Mouse (Mus musculus) embryonic facial prominence, embryonic 11.5 days (tissue): ENCODE data around the gene Pla2g4a. TPM values are rescaled to one million over a fixed set of nuclear protein-coding genes. Genes with fewer than 3 reads are reported as not detected.

Experiments
- ATAC-seq: fragments of 200-750 bp; cut with Nextera tagmentation; replicated peaks from 2 replicates; pipeline ENCODE4 v1.8.0; 2017; ENCODE audit warnings: low read depth; ENCODE audit not compliant: insufficient number of reproducible peaks, low FRiP score, low TSS enrichment
- DNase-seq: peaks from one replicate; pipeline ENCODE4 v3.0.0-alpha.2; 2015; ENCODE audit warnings: low spot score
- H3K27ac ChIP-seq: fragments of 300-500 bp; sonication (generic); replicated peaks from 2 replicates; pipeline ENCODE4 v1.5.1; 2014; ENCODE audit warnings: mild to moderate bottlenecking, low read depth, low read length, control low read depth
- H3K27me3 ChIP-seq: fragments of 300-500 bp; sonication (generic); 2 replicates; pipeline ENCODE4 v1.6.1; 2014; ENCODE audit warnings: mild to moderate bottlenecking, low read length, moderate library complexity, mixed read lengths; ENCODE audit not compliant: control insufficient read depth, insufficient read depth
- H3K36me3 ChIP-seq: fragments of 300-500 bp; sonication (generic); replicated peaks from 2 replicates; pipeline ENCODE4 v1.6.1; 2014; ENCODE audit warnings: low read depth, mild to moderate bottlenecking, low read length, moderate library complexity, mixed read lengths; ENCODE audit not compliant: control insufficient read depth, insufficient read depth
- H3K4me1 ChIP-seq: fragments of 300-500 bp; sonication (generic); 2 replicates; pipeline ENCODE4 v1.6.1; 2014; ENCODE audit warnings: low read length, mixed read lengths; ENCODE audit not compliant: control insufficient read depth, insufficient read depth
- H3K4me2 ChIP-seq: fragments of 300-500 bp; sonication (generic); 2 replicates; pipeline ENCODE4 v1.6.1; 2014; ENCODE audit warnings: low read depth, mild to moderate bottlenecking, control low read depth, low read length, moderate library complexity
- H3K4me3 ChIP-seq: fragments of 300-500 bp; sonication (generic); 2 replicates; pipeline ENCODE4 v1.5.1; 2014; ENCODE audit warnings: low read depth, low read length, control low read depth
- H3K9ac ChIP-seq: fragments of 300-500 bp; sonication (generic); replicated peaks from 2 replicates; pipeline ENCODE4 v1.6.1; 2014; ENCODE audit warnings: mild to moderate bottlenecking, control low read depth, low read length
- H3K9me3 ChIP-seq: fragments of 300-500 bp; sonication (generic); replicated peaks from 2 replicates; pipeline ENCODE4 v1.6.1; 2016; ENCODE audit warnings: mild to moderate bottlenecking, low read length, inconsistent platforms, mixed read lengths; ENCODE audit not compliant: control insufficient read depth
- WGBS: fragments of 180-500 bp; shearing (Covaris S2); extraction: QIAGEN DNeasy Blood & Tissue Kit; methylation state at CpG from one replicate; pipeline ENCODE4 v1.1.7; 2014; 5-methylcytosine and 5-hydroxymethylcytosine counted together
- polyA plus RNA-seq: library from polyadenylated mRNA; unstranded; fragments of >200 nt; fragmentation: Nextera tagmentation; extraction: Ambion mirVana; gene quantifications from 2 replicates; pipeline ENCODE4 v1.2.1, GENCODE M21; 2014

The Pla2g4a gene
- polyA plus RNA-seq, 1 experiment from 2014 or later = 14.6 TPM

DNA sequence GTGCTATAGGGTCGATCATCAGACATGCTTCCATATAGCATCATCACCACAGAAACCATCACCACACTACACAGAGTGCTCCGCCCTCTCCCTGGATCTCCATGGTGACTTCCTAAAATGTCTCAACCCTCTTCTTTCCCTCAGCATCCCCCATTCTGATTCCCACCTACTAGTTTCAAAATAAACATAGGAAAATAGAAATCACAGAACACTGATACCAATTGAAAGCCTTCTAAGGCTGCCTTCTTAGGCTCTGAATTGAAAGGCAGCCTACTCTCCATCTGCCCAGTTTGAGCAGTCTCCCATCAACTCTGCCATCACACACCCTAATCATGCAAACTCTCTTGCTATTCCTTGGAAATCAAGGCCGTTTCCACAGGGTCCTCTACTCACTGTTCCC, 94.9 kb downstream of the Pla2g4a start:
- H3K27ac ChIP-seq = no peak overlapping the region
- no peaks in the 10 kb centered on the region; the same call in 1 of the 2 replicates for H3K4me1 ChIP-seq
- no peaks in the 10 kb centered on the region for H3K36me3 ChIP-seq
- no peaks in the 10 kb centered on the region for H3K9me3 ChIP-seq
- ATAC-seq (no peak), DNase-seq (no peak)
- 88% methylated on average over 3 of the region's 3 CpGs for WGBS
- H3K4me3 ChIP-seq = no peak overlapping the region
- H3K27me3 ChIP-seq = no peaks in the 10 kb centered on the region
- no peak overlapping the region for H3K4me2 ChIP-seq
- no peak overlapping the region for H3K9ac ChIP-seq

GRCm38 (mm10) chr1:149862801-149863200, 98.3 kb downstream of the Pla2g4a start:
- Histone ChIP-seq H3K27ac (no peak overlapping the region), H3K4me2 (no peak overlapping the region), H3K9ac (no peak overlapping the region), H3K4me3 (no peak overlapping the region), H3K27me3 (no peaks in the 10 kb centered on the region), H3K9me3 (no peaks in the 10 kb centered on the region), H3K36me3 (no peaks in the 10 kb centered on the region), H3K4me1 (no peaks in the 10 kb centered on the region; the same call in 1 of the 2 replicates)
- ATAC-seq (no peak), DNase-seq (no peak)
- WGBS = 49% methylated on average over 6 of the region's 6 CpGs

DNA sequence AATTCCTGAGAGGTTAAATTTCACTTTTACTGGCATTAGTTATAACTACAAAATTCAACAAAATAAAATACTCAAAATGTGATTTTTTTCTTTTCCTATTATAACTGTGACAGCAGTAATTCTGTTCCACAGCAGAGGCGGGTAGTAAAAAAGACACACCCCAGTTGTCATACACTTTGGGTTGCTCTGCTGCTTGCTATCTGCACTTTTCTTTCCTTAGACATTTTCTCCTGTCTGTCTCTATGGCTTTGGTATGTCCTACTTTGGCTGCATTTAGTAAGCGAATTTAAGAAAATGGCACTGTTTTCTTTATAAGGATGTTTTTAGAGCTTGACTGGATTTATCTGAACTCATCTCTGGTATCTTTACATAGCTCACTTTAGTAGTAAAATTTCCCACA, 98.9 kb downstream of the Pla2g4a start:
- H3K4me2 ChIP-seq = no peak overlapping the region
- H3K9ac ChIP-seq = no peak overlapping the region
- H3K27me3 ChIP-seq = no peaks in the 10 kb centered on the region
- no peak overlapping the region for H3K4me3 ChIP-seq
- DNase-seq = no peak
- H3K27ac ChIP-seq = no peak overlapping the region
- no peaks in the 10 kb centered on the region; the same call in 1 of the 2 replicates for H3K4me1 ChIP-seq
- no peak for ATAC-seq
- H3K36me3 ChIP-seq = no peaks in the 10 kb centered on the region
- WGBS = 85% methylated on average over 2 of the region's 2 CpGs
- H3K9me3 ChIP-seq = no peaks in the 10 kb centered on the region

- 64% methylated on average over 2 of the region's 2 CpGs for WGBS
- H3K4me3 ChIP-seq = no peak overlapping the region
- no peaks in the 10 kb centered on the region; the same call in 1 of the 2 replicates for H3K4me1 ChIP-seq
- H3K36me3 ChIP-seq = no peaks in the 10 kb centered on the region
- H3K9me3 ChIP-seq = no peaks in the 10 kb centered on the region
- ATAC-seq (no peak), DNase-seq (peak; percentile 10)
- no peaks in the 10 kb centered on the region for H3K27me3 ChIP-seq
- no peak overlapping the region for H3K9ac ChIP-seq
- no peak overlapping the region for H3K27ac ChIP-seq
- H3K4me2 ChIP-seq = no peak overlapping the region
Observed at GRCm38 (mm10) chr1:149861543-149861942, 99.5 kb downstream of the Pla2g4a start.

DNA sequence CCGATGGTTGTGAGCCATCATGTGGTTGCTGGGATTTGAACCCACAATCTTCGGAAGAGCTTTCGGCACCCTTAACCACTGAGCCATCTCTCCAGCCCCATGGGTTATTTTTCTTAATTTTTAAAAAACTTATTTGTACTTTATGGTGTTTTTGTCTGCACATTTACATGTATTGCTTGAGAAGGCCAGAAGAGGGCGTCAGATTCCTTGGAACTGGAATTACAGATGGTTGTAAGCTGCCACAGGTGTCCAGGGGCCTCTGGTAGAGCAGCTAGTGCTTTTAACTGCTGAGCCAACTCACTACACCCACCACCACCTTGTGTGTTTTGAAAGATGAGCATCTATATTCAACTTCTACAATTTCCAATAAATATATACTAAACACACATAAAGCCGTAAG, 102.4 kb downstream of the Pla2g4a start:
- Histone ChIP-seq H3K4me2 (no peak overlapping the region), H3K36me3 (no peaks in the 10 kb centered on the region), H3K9ac (no peak overlapping the region), H3K9me3 (no peaks in the 10 kb centered on the region), H3K4me3 (no peak overlapping the region), H3K4me1 (no peaks in the 10 kb centered on the region; the same call in 1 of the 2 replicates), H3K27me3 (no peaks in the 10 kb centered on the region), H3K27ac (no peak overlapping the region)
- DNase-seq (peak; percentile 14), ATAC-seq (no peak)
- 66% methylated on average over 5 of the region's 5 CpGs for WGBS

- Histone ChIP-seq H3K4me1 (no peaks in the 10 kb centered on the region), H3K9me3 (no peaks in the 10 kb centered on the region), H3K4me2 (no peak overlapping the region), H3K27me3 (no peaks in the 10 kb centered on the region), H3K36me3 (no peaks in the 10 kb centered on the region), H3K27ac (no peak overlapping the region), H3K9ac (no peak overlapping the region), H3K4me3 (no peak overlapping the region)
- ATAC-seq (no peak), DNase-seq (peak; percentile 70)
- 26% methylated on average over 9 of the region's 9 CpGs for WGBS
Observed at GRCm38 (mm10) chr1:149856720-149857119, 104.4 kb downstream of the Pla2g4a start.

DNA sequence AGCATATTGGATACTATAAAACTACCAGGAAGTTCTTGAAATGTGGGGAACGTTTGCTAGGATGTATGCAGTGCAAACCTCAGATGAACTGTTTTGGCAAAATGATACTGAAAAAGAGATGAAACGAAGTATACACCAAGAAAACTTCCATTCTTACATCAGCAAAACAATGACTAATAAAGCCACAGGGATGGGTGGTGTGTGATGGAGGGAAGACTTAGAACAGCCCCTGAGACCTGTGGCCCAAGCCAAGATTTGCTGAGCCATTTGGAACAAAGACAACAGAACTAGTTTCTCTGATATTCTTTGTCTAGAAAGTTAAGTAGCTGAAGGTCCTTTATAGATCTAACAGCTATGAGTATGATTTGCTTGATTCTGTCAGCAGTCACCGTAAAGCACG, 105.5 kb downstream of the Pla2g4a start:
- no peak for ATAC-seq
- WGBS = 85% methylated on average over 4 of the region's 4 CpGs

DNA sequence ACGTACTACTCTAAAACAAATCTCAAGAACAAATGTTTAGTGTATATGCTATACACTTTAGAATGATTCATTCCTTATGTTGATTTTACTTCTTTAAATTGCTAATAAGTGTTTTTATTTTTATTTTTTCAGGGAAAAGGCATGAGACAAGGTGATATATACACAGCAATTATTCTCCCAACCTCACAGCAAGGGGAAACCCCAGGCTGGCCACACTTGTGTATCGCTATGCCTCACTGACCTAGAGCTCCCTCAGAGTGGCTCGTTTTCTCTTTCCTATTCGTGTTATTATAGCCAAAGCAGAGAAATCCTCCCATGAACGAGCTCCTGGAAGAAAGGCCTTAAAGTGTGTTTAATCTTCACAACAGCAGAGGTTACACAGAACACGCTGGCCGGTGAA, 106.2 kb downstream of the Pla2g4a start:
- Histone ChIP-seq H3K4me3 (no peak overlapping the region), H3K27me3 (no peaks in the 10 kb centered on the region), H3K36me3 (no peaks in the 10 kb centered on the region), H3K9ac (no peak overlapping the region), H3K4me1 (no peaks in the 10 kb centered on the region), H3K4me2 (no peak overlapping the region), H3K27ac (no peak overlapping the region), H3K9me3 (no peaks in the 10 kb centered on the region)
- no peak for DNase-seq
- 80% methylated on average over 7 of the region's 7 CpGs for WGBS
- ATAC-seq = no peak

More for the DNA sequence above, 105.5 kb downstream of the Pla2g4a start:
- Histone ChIP-seq H3K9ac (no peak overlapping the region), H3K27me3 (no peaks in the 10 kb centered on the region), H3K4me3 (no peak overlapping the region), H3K27ac (no peak overlapping the region), H3K4me1 (no peaks in the 10 kb centered on the region), H3K36me3 (no peaks in the 10 kb centered on the region), H3K4me2 (no peak overlapping the region), H3K9me3 (no peaks in the 10 kb centered on the region)
- no peak for DNase-seq
